Mouse (Mus musculus): ENCODE measurements at regions not wholly inside any gene's neighbourhood (a gene's known extent, or its start where the extent isn't known, plus 50 kb on each side); places are given as distances from the start of the nearest gene placed in this dataset.

DNA sequence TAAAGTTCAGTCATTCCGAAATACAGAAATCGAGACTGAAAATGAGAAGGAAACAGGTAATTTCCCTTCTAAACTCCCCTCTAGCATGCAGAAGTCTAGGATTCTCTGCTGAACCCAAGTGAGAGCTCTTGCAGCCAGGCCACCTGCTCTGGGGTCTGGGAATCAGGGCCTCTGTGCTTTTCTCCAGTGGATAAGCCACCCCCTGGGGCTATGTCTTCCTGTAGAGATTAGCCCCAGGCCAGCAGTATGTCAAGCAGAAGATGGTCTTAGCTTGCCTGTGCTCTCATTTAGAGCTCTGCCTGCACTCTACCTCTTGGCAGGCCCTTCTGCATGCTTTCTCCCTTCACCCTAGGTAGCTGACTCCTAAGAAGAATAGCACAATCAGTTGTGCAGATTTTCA is 56.2 kb upstream of the Gramd1b start:
- Histone ChIP-seq H3K4me1 (peaks cover 4% of the 10 kb centered on the region), H3K36me3 (no peaks in the 10 kb centered on the region), H3K27me3 (ENCODE audit: low read depth, poor library complexity, severe bottlenecking) (no peaks in the 10 kb centered on the region), H3K9me3 (replicated peaks) (no peaks in the 10 kb centered on the region), H3K27ac (no peak overlapping the region), H3K4me3 (no peak overlapping the region)
- 81% methylated on average over 2 of the region's 2 CpGs for WGBS
- no peak for DNase-seq (ENCODE audit: low spot score)

DNA sequence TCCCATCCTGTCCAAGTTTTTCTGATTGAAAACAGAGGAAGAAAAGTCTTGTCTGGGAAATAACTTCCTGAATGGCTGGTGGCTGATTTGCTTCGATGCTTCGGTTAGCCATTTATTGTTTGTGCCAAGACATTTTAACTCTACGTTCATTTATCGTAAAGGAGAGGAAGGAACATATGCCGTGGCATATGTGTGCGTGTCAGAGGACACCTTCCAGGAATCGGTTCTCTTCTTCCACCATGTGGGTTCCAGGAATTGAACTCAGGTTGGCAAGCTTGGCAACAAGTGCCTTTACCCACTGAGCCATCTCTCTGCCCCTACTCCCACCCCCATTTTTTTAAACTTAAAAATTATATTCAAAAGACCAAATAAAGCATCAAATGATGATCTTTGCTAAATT is 55.4 kb upstream of the Gramd1b start:
- no peak overlapping the region for H3K27ac ChIP-seq
- 88% methylated on average over 7 of the region's 7 CpGs for WGBS
- DNase-seq (ENCODE audit: low spot score): no peak
- H3K27me3 ChIP-seq (ENCODE audit: low read depth, poor library complexity, severe bottlenecking): no peaks in the 10 kb centered on the region
- peaks cover 4% of the 10 kb centered on the region for H3K4me1 ChIP-seq
- H3K9me3 ChIP-seq (replicated peaks): no peaks in the 10 kb centered on the region
- no peaks in the 10 kb centered on the region for H3K36me3 ChIP-seq
- no peak overlapping the region for H3K4me3 ChIP-seq

DNA sequence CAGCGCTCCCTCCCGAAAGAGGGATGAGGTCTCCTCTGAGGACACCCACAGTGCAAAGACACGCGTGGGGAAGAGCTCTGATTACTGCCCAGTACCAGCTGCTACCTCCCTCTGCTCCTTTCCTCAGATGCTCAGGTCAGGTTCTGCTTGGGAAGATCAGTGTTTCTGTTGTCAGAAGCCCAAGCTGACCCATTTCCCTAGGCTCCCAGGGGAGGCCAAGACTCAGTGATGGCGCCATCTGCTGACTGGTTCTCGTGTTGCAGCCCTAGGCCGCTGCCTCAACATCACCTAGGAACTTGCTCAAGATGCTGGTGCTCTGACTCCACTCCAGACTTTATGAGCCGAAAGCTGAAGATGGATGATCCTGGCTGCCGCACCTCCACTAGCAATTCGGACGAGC is 52.4 kb upstream of the Gramd1b start:
- H3K36me3 ChIP-seq: no peaks in the 10 kb centered on the region
- H3K4me3 ChIP-seq: no peak overlapping the region
- whole genome bisulfite sequencing: 55% methylated on average over 11 of the region's 11 CpGs
- H3K27me3 ChIP-seq (ENCODE audit: low read depth, poor library complexity, severe bottlenecking): no peaks in the 10 kb centered on the region
- H3K27ac ChIP-seq: no peak overlapping the region
- DNase-seq (ENCODE audit: low spot score): peak; percentile 68
- no peaks in the 10 kb centered on the region for H3K9me3 ChIP-seq (replicated peaks)
- H3K4me1 ChIP-seq: peaks cover 4% of the 10 kb centered on the region

DNA sequence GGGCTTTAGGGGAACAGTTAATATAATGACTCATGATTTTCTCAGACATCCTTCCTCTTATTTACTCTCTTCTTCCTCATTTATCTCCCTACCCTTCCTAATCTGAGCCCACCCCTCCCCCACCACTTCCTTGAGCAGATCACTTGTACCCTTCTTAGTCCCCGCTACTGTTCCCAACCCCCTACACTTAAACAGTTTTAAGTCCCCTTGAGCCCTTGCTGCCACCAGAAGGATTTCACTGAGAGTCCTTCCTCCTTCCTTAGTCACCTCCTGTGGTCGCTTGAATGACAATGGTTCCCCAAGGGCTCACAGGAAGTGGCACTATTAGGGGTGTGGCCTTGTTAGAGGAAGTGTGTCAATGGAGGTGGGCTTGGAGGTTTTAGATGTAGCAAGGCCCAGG is 50.7 kb upstream of the Gramd1b start:
- DNase-seq (ENCODE audit: low spot score): no peak
- no peaks in the 10 kb centered on the region for H3K9me3 ChIP-seq (replicated peaks)
- H3K36me3 ChIP-seq: no peaks in the 10 kb centered on the region
- H3K27ac ChIP-seq: no peak overlapping the region
- WGBS: 65% methylated on average over 2 of the region's 2 CpGs
- no peaks in the 10 kb centered on the region for H3K4me1 ChIP-seq
- no peaks in the 10 kb centered on the region for H3K27me3 ChIP-seq (ENCODE audit: low read depth, poor library complexity, severe bottlenecking)
- H3K4me3 ChIP-seq: no peak overlapping the region

Measured in limb, embryonic 10.5 days (tissue).